Mouse (Mus musculus) gastrocnemius, adult 8-10 months (tissue): Measurements from ENCODE around the gene E130309D02Rik. TPM values are rescaled to one million over a fixed set of nuclear protein-coding genes. Genes with fewer than 3 reads are reported as not detected.

ENCODE experiments used
- DNase-seq, 2 experiments: peaks; one replicate each; pipeline ENCODE4 v3.0.0; 2022; ENCODE audit warnings: low spot score in 2 of 2
- total RNA-seq, 4 experiments: library from RNA; stranded (reverse); gene quantifications; 2 replicates each; pipeline ENCODE4 v1.2.4; 2022

E130309D02Rik gene
- total RNA-seq, 4 experiments from 2014 or later, result 10.2 to 12.2 (median 11.2) TPM

GRCm38 (mm10) chr5:143311886-143312285 lies 3.3 kb downstream of the E130309D02Rik start:
- peak; percentile 57 to 60 for DNase-seq

- DNase-seq, result no peak
Measured at GRCm38 (mm10) chr5:143309916-143310315, 5.2 kb downstream of the E130309D02Rik start.

DNA sequence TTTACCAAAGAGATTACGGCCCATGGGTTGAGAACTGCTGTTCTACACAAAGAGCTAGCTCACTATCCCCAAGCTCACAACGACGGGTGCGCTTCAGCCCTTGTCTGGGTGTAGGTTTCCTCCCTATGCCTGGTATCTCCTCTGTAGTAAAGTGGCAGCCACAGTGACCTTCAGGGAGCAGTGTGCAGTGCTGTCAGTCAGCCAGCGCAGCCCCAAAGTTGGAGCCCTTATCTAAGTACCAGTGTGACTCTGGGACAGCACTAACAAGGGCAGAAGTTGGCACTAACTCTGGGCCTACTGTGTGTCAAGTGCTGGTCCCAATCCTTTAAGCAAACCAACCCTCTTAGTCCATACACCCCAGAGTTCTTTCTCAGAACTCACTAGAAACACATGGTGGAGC lies 6.3 kb downstream of the E130309D02Rik start:
- DNase-seq, result no peak

DNA sequence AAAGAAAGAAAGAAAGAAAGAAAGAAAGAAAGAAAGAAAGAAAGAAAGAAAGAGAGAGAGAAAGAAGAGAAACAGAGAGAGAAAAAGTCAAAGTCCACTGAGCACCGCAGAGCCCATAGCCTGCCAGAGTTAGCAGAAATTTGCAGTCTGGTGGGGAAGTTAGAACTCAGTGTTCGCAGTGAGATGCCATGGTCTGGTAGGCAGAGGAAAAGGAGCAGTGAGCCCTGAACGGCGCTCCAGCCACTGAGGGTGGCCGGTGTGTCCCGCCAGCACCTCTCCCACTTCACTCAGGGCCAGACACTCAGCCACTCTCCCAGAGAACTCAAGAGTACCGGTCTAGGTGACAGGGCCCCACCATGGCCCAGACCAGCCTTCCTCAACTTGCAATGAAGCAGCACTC lies 10.9 kb downstream of the E130309D02Rik start:
- no peak for DNase-seq

GRCm38 (mm10) chr5:143301296-143301695 lies 13.9 kb downstream of the E130309D02Rik start:
- no peak for DNase-seq

- DNase-seq, result no peak
Measured at GRCm38 (mm10) chr5:143299686-143300085, 15.5 kb downstream of the E130309D02Rik start.

GRCm38 (mm10) chr5:143298391-143298790 lies 16.8 kb downstream of the E130309D02Rik start:
- DNase-seq, result no peak

GRCm38 (mm10) chr5:143297986-143298385 lies 17.2 kb downstream of the E130309D02Rik start:
- DNase-seq, result no peak

GRCm38 (mm10) chr5:143295330-143295729 lies 19.8 kb downstream of the E130309D02Rik start:
- no peak for DNase-seq

- DNase-seq, result no peak
Measured at GRCm38 (mm10) chr5:143294862-143295261, 20.3 kb downstream of the E130309D02Rik start.

GRCm38 (mm10) chr5:143293404-143293803 lies 21.8 kb downstream of the E130309D02Rik start, which contains the start of gene Zfp853:
TSS of gene Zfp853 (minus strand) at chr5:143293623.
- no peak for DNase-seq

DNA sequence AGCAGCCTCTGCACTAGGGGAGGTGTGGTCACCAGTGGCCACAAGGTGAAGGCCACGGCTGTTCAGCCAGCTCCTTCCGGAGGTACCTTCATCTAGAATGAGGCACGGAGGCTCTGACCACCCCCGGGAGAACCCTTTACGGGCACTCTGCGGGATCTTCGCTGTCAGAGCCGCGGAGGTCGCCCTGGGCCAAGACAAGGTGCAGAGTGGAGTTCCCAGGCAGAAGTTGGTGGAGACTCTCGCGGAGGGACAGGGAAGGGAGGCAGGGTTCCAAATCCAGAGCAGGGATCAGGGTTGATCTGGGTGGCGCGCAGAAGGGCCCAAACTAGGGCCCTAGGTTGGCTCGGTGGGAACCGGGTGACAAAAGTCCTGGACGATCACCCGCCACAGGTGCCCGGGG lies 22.3 kb downstream of the E130309D02Rik start:
- no peak for DNase-seq

DNA sequence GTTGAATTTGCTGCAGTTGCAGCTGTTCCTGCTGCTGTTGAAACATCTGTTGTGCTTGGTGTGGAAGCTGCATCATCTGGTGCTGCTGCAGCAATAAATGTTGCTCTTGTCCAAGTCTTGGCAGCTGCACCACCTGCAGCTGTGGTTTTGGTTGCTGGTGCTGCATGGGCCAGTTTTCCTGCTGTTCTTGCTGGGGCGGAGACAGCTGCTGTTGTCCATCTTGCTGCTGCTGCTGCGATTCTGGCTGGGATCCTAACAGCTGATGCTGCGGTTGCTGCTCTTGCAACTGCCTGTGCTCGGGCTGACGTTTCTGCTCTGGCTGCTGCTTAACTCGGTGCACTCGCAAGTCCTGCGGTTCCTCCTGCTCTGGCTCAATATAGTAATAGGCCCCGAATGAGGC lies 25.9 kb downstream of the E130309D02Rik start:
- no peak for DNase-seq

- no peak for DNase-seq
Measured at GRCm38 (mm10) chr5:143288378-143288911, 26.7 kb downstream of the E130309D02Rik start.

- DNase-seq, result no peak
Measured at GRCm38 (mm10) chr5:143287774-143288328, 27.3 kb downstream of the E130309D02Rik start.

DNA sequence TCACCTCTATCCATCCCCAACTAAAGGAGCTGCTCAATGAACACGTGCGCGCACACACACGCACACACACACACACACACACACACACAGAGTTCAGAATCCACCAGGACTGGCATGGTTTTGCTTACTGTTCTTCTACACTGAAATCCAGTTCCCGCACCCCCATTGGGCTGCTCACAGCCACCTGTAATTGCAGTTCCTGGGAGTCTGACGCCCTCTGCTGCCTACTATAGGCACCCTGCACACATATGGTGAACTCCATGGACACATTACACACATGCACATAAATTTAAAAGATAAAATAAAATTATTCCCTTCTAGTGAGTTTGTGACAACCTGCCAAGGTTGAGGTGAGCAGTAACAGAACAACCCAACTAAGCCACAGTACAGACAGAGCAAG lies 30.4 kb downstream of the E130309D02Rik start:
- no peak for DNase-seq

- DNase-seq, result no peak
Measured at GRCm38 (mm10) chr5:143279247-143279646, 35.9 kb downstream of the E130309D02Rik start.

DNA sequence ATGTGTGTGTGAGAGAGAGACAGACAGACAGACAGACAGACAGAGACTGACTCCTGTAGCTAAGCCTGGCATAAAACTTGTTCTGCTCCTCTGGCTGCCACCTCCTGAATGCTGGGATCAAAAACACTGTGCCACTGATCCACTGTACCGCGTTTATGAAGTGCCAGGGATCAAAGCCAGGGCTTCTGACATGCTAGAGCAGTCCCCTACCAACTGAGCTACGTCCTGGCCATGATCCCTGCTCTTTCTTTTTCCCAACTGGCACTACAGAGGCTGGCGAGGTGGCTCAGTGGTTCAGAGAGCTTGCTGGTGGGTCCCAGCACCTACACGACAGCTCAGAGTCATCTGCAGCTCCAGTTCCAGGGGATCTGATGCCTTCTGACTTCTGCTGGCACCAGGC lies 39.4 kb downstream of the E130309D02Rik start:
- DNase-seq, result no peak

- DNase-seq, result no peak
Measured at GRCm38 (mm10) chr5:143272540-143273330, 42.4 kb downstream of the E130309D02Rik start.

GRCm38 (mm10) chr5:143272108-143272507 lies 43.1 kb downstream of the E130309D02Rik start:
- no peak for DNase-seq

DNA sequence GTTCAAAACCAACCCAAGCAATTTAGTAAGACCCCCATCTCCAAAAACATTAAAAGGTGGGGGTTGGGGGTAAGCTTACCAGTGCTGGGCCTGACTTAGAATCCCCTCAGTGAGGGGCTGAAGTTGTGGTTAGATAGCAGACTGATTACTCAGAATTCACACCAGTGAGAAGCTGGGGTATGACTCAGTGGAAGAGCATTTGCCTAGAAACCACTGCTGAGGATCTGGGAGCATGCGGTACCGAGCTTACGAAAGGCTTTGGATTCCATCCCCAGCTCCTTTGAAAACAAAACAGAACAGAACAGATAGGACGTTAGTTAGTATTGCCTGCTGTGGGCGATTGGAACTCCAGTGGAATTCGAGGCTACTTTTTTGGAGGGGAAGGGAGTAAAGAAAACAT lies 43.5 kb downstream of the E130309D02Rik start:
- no peak for DNase-seq

DNA sequence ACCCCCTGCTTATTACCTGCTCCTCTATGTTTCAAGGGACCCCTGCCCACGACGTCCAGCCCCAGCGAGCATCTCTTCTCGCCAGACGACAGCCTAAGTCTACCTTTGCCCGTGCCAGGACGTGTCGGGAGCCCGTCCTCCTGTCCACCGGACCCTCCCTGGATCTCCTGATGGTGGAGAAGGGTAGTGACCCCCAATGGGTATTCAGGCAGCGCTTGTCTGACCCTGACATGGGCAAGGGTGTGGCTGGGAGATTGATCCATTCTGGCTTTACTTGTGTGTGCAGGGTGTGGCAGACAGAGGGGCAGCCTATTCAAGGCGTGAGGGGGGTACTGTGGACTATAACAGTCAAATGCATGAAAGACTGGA lies 45.0 kb downstream of the E130309D02Rik start:
- DNase-seq, result no peak
